Mouse (Mus musculus) E14TG2a.4 (cell line): ENCODE results near the gene Fam172a.

Experiments
- CTCF ChIP-seq: conservative IDR thresholded peaks from 2 replicates; pipeline ENCODE4 v1.5.1; 2014; ENCODE audit warnings: low read length
- NANOG ChIP-seq: IDR thresholded peaks from 2 replicates; pipeline ENCODE4 v1.6.1; 2014; ENCODE audit warnings: borderline replicate concordance, low read length, mixed read lengths
- POU5F1 ChIP-seq: IDR thresholded peaks from 2 replicates; pipeline ENCODE4 v1.6.1; 2014; ENCODE audit warnings: low read length, borderline replicate concordance

- TF ChIP-seq CTCF (no peak), POU5F1 (no peak), NANOG (no peak)
These were observed 496.6 kb downstream of the Fam172a start for GRCm38 (mm10) chr13:78198391-78198870.
